ENCODE assay signal across 14 mouse cellular contexts in genomic region chr8:109954486-109954948, GRCm38 (mm10). TPM values are rescaled to one million over a fixed set of nuclear protein-coding genes. Genes with fewer than 3 reads are reported as not detected.
DNase-seq lines count a peak whose midpoint lies in the region.
"Had no signal": no experiment of that assay in that cellular context is flagged by ENCODE, and none has a peak within 500 bp of the region (broad histone marks: within the 10 kb centered on the region; RNA-seq: fewer than 3 reads in every experiment).

No protein-coding gene starts in this region.

- peaks cover 27% of the 10 kb centered on the region for H3K27me3 ChIP-seq in embryonic facial prominence, embryonic 10.5 days (replicated peaks; ENCODE audit: low read depth, poor library complexity, severe bottlenecking)
- H3K27me3 ChIP-seq: Patski had no signal

- H3K36me3 ChIP-seq in embryonic facial prominence, embryonic 10.5 days (replicated peaks), result no peaks in the 10 kb centered on the region

- H3K4me3 ChIP-seq in embryonic facial prominence, embryonic 10.5 days, result no peak overlapping the region

- WGBS in embryonic facial prominence, embryonic 10.5 days, result 49% methylated on average over 13 of the region's 13 CpGs

- H3K27ac ChIP-seq in embryonic facial prominence, embryonic 10.5 days (replicated peaks), result no peak overlapping the region
- H3K27ac ChIP-seq: macrophage had no signal

- no peaks in the 10 kb centered on the region for H3K9me3 ChIP-seq in embryonic facial prominence, embryonic 10.5 days

- intact Hi-C loops in left cerebral cortex, postnatal 25 days (cut with DNase I), result no loop called here

- peaks cover 31% of the 10 kb centered on the region for H3K4me1 ChIP-seq in embryonic facial prominence, embryonic 10.5 days

- peak; percentile 49 to 65 for DNase-seq in left cerebral cortex, postnatal 25 days (ENCODE audit: low spot score in 2 of 2)
- no peak for DNase-seq in left cerebral cortex, adult 8-10 months (ENCODE audit: low spot score in 2 of 2)
- DNase-seq in embryonic facial prominence, embryonic 10.5 days (ENCODE audit: low spot score), result peak; percentile 49
- peak; percentile 78 for DNase-seq in mesoderm, embryonic 11.5 days (ENCODE audit: low read depth, low spot score)
- DNase-seq in right cerebral cortex, postnatal 14 days, result peak; percentile 17
- DNase-seq in spleen, postnatal 14 days (ENCODE audit: low spot score in 2 of 2), result no peak
- no peak for DNase-seq in c-Kit-positive CD71-positive TER-119-positive erythroid progenitor cells, embryonic 14.5 days (ENCODE audit: low spot score)
- DNase-seq in heart, adult 9 months (ENCODE audit: low spot score in 2 of 2), result no peak

RNA-seq across cellular contexts. Expression of gene Marveld3, which starts 7.5 kb away (rescaled TPM):
- not detected for total RNA-seq in left cerebral cortex, postnatal 25 days (2021)
- under 1 TPM; 0.49 to 0.78 (median 0.68) TPM for total RNA-seq in left cerebral cortex, adult 8-10 months (2022)
- 1.4 and 2.0 TPM in 2 replicates for polyA plus RNA-seq in embryonic facial prominence, embryonic 10.5 days (2016; fragmentation: Nextera tagmentation; extraction: Ambion mirVana)
- polyA plus RNA-seq: macrophage had no signal

RNA-seq across cellular contexts. Expression of gene Tat, which starts 35.7 kb away (rescaled TPM):
- not detected for total RNA-seq in left cerebral cortex, postnatal 25 days (2021)
- not detected for total RNA-seq in left cerebral cortex, adult 8-10 months (2022)
- polyA plus RNA-seq in embryonic facial prominence, embryonic 10.5 days (2016; fragmentation: Nextera tagmentation; extraction: Ambion mirVana), result not detected in 2 replicates
- total RNA-seq: layer of hippocampus, adult 8-10 months had no signal
- polyA plus RNA-seq: cortical plate, adult 2 months; heart, embryonic 14.5 days; macrophage; spleen, adult 2 months had no signal

Comparison
In these comparisons a context has a peak if more than half of its experiments do, and no peak if none do; other contexts are left out.
1. DNase-seq: peak in left cerebral cortex, postnatal 25 days (2 of 2), embryonic facial prominence, embryonic 10.5 days (single experiment), mesoderm, embryonic 11.5 days (single experiment) and right cerebral cortex, postnatal 14 days (single experiment); none in left cerebral cortex, adult 8-10 months (0 of 2), spleen, postnatal 14 days (0 of 2), c-Kit-positive CD71-positive TER-119-positive erythroid progenitor cells, embryonic 14.5 days (single experiment) and heart, adult 9 months (0 of 2).